Mouse (Mus musculus): ENCODE data around the gene Ddi1.
"Not testable (repeated sequence)": the region's sequence is repeated elsewhere in the genome, so short reads cannot be mapped to it uniquely, and the experiment has no call there.

Ddi1 gene

DNA sequence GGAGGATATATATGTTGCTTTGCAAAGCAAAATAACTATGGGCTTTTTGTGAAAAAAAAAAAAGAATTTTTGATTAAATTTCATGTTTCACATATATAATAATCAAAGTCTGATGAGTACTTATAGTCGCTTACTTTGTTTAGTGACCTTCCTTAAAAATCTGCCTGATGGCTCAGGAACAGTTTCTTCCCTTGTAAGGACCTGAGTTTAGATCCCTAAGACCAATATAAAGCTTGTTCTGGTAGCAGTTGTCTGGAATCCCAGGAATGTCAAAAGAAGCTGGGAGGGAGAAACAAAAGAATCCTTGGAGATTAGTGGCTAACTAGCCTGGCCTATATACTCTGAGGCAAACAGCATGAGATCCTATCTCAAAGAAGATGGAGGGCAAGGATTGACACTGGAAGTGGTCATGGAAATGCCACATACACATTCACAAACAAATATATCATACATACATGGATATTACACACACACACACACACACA lies at the start of gene Ddi1:
TSS of gene Ddi1 (minus strand) at position 51 of the 485 bp plus-strand sequence.
- DNase-seq = no peak

DNA sequence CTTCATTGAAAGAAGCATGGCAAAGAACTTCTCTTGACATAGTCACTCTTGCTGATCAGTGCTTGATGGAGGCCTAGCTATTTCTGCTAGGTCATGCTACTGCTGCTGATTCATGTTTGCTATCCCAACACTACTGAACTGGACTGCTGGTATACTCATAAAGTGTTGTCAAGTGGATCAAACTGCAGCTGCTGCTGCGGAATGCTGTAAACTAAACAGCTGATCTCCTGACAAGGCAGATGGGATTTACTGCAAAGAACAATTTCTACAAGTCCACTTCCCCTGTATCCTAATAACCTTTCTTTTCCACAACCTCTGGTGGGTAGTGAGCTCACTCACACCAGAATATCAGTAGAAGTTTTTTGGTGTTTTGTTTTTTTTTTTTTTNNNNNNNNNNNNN lies 47.5 kb upstream of the Ddi1 start:
- DNase-seq = no peak

GRCm38 (mm10) chr9:6305847-6306246 lies 36.2 kb upstream of the Ddi1 start:
- DNase-seq = no peak

DNA sequence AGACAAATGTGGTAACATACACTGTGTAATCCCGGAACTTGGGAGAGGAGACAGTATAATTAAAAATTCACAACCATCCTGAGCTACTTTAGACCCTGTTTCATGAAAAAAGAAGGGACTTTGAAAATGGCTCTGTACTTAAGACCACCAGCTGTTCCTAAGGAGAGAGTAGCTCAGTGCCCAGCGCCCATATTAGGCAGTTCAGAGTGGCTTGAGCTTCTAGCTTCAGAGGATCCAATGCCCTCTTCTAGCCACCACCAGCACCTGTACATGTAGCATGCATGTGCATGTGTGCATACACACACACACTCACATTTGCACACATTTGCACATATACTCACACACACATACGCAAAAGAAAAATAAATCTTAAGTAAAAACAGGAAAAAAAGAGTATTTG lies 34.9 kb upstream of the Ddi1 start:
- DNase-seq = no peak

- DNase-seq = no peak
Observed at GRCm38 (mm10) chr9:6302050-6302449, 32.4 kb upstream of the Ddi1 start.

DNA sequence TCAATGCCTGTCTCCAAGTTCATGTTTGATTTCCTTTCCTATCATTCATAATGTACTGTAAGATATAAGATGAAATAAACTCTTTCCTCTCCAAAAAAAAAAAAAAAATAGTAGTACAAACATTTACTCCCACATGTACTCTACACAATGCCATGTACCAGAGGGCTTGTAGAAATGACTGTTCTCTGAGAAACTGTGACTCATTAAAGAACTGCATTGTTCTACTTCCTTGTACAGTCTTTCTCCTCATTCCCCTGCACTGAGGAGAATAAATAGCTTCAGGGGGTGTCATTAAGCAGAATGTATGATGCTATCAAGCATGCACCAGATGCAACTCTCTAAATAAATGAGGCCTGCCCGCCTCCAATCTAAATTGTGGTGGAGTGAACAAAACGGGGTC lies 28.9 kb upstream of the Ddi1 start:
- DNase-seq = no peak

GRCm38 (mm10) chr9:6289211-6289696 lies 19.6 kb upstream of the Ddi1 start:
- DNase-seq = no peak

DNA sequence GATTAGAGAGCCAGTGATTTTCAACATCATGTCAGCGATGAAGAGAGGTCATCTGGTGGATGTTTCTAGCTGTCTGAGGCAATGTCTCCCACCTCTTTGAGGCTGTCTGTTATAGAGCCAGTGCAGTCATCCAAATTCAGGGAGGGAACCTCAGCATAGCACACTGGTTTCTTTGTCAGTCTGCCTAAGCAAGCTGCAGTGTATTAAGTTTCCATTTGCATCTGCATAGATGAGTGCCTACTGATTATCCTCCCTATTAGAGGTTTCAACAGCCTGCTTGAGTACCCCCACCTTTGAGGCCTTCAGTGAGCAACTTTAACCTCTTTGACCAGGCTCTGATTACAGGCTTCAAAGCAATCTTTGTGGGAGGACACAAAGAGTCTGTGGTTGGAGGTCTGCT lies 17.1 kb upstream of the Ddi1 start:
- no peak for DNase-seq

- no peak for DNase-seq
Observed at GRCm38 (mm10) chr9:6277526-6277925, 7.9 kb upstream of the Ddi1 start.

GRCm38 (mm10) chr9:6276395-6276794 lies 6.7 kb upstream of the Ddi1 start:
- no peak for DNase-seq

DNA sequence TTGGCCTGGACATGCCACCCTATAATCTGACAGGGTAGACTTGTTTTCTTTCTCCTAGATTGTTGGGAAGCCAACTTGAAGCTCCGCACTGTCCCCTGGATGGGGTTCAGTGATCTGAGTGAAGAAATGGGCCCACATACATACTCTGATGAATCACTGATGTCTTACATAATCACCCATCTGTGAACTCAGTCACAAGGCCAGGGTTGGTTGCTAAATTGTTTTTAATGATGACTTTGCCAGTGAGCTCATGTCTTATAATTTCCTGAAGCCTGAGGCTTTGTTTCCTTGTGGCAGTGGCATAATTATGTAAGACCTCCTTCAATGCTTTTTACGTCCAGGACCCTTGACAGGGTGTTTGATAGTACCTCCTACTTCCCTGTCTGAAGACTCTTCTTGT lies 4.8 kb downstream of the Ddi1 start:
- no peak for DNase-seq

GRCm38 (mm10) chr9:6257072-6257471 lies 12.6 kb downstream of the Ddi1 start:
- no peak for DNase-seq

GRCm38 (mm10) chr9:6251990-6252389 lies 17.7 kb downstream of the Ddi1 start:
- no peak for DNase-seq

- no peak for DNase-seq
Observed at GRCm38 (mm10) chr9:6250320-6250719, 19.3 kb downstream of the Ddi1 start.

GRCm38 (mm10) chr9:6235982-6236381 lies 33.7 kb downstream of the Ddi1 start:
- DNase-seq = not testable (repeated sequence)

DNA sequence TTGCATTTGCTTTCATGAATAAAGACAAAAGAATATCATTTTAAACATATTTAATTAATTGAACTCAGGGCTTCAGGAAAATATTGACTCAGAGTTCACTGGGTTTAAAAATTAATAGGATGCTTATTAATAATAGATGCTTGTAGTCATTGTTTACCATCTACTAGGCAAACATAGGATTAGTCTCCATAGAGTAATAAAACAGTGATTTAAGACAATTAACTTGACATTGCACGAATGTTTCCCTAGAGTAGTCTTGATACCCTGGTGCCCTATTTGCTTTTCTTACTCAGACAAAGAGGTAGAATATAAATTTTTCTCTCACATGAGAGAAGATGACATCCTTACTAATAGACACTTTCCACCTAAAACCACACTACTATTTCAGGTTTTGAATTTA lies 52.1 kb downstream of the Ddi1 start:
- DNase-seq = no peak

- DNase-seq = no peak
Observed at GRCm38 (mm10) chr9:6212862-6213261, 56.8 kb downstream of the Ddi1 start.

All from liver (tissue).